Mouse (Mus musculus): ENCODE measurements around the gene Btk.
"Not testable (repeated sequence)": the region's sequence is repeated elsewhere in the genome, so short reads cannot be mapped to it uniquely, and the experiment has no call there.

Btk gene

GRCm38 (mm10) chrX:134580528-134581305 lies 2.7 kb downstream of the Btk start:
- DNase-seq (ENCODE audit: extremely low spot score): no peak

DNA sequence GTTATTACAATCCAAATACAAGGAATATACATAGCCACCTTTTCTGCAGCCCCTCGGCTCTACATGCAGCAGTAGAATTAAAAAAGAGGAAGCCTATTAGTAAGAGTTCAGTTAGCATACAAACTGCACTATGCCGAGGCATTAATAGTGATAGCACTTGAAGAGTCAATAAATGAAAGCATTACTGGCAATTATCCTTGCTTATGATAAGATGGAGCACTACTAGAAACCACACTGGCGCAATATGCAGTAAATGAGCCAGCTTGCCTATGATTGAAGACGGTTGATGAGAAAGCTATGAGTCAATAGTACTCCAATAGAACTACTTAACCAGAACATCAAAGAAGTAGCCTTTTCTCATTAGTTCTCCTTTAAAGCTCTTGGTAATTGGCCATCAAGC lies 5.5 kb downstream of the Btk start:
- DNase-seq (ENCODE audit: extremely low spot score): no peak

DNA sequence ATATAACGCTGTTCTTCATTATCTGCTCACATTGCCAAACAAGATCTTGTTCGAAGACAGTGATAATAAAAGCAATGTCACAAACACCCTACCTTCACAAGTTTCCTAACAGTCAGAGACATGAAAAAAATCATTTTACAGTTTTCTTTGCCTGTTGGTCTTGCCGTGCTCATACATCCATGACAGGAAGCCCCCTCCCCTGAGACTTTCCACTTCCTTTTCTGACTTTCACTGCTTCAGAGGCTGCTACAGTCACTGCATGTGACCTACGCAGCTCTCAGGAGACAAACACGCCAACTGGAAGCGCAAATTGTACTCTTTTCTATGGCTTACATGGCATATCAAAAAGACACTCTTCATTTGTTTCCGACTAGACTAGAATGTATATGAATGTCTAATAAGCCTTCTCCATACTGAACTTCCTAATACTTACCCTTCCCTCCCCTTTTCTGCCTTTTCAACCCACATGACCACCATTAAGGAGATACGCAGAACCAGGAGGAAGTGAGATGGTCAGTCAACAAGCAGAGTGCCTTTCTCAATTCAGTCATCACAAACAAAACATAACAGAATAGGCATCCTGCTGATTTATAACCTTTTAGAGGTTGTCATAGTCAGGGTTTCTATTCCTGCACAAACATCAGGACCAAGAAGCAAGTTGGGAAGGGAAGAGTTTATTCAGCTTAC lies 16.7 kb downstream of the Btk start:
- no peak for DNase-seq (ENCODE audit: extremely low spot score)

DNA sequence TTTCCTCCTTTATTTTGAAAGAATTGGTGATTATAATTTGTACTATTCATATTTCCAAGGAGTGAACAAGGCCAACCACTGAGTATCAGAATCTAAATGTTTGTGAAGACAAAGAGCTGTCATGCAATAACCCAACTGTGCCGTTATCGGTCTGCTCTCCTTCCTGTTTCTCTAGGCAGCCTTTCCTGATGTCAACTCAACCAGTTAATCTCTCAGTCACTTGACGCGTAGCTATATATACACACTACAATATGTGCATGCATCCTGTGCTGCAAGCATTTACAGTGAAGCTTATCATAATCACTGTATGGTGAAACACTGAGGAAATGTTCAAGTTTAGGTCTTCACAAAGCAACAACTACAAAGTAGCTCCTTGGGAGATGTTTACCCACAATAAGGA lies 19.0 kb downstream of the Btk start:
- no peak for DNase-seq (ENCODE audit: extremely low spot score)

GRCm38 (mm10) chrX:134554425-134554824 lies 28.9 kb downstream of the Btk start:
- DNase-seq (ENCODE audit: extremely low spot score): no peak

GRCm38 (mm10) chrX:134553326-134553725 lies 30.0 kb downstream of the Btk start:
- no peak for DNase-seq (ENCODE audit: extremely low spot score)

DNA sequence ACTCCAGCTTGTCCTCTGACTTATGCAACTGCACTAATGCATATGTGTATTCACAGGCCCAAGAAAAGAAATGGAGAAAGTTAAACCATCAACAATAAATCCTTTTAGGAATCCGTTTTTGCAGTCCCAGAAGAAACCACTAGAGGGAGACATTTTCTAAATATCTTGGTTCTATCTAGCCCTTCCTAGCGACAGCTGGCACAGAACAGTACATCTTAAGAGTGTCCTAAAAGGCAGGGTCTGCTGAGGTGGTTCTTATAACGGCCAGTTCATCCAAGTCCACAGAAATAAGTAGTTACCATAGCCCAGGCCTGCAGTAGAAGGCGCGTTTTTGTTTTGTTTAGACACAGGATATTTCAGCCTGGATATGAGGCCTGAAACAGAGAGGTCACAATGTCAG lies 32.5 kb downstream of the Btk start:
- peak; percentile 50 for DNase-seq (ENCODE audit: extremely low spot score)

GRCm38 (mm10) chrX:134547330-134547729 lies 36.0 kb downstream of the Btk start:
- no peak for DNase-seq (ENCODE audit: extremely low spot score)

DNA sequence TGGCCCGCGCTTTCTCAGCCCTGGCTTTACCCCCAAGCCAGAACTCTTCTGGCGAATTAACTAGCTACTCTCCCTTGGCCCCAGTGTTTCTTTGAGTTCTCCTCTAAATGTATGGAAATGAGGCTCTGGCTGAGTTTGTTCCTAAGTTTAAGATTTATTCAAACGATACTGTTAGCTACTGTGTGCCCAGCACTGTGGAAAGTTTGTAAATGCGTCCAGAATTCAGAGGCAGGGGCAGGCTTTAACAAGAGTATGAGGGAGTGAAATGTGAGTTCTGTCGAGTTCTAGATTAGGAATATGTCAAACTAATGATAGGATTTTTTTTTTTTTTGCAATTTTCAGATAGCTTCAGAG lies 41.4 kb downstream of the Btk start:
- DNase-seq (ENCODE audit: extremely low spot score): no peak

- peak; percentile 75 for DNase-seq (ENCODE audit: extremely low spot score)
These were observed 42.0 kb downstream of the Btk start, which contains the start of gene Timm8a1 for GRCm38 (mm10) chrX:134541145-134541954. TSS of gene Timm8a1 (minus strand) at chrX:134541865.

DNA sequence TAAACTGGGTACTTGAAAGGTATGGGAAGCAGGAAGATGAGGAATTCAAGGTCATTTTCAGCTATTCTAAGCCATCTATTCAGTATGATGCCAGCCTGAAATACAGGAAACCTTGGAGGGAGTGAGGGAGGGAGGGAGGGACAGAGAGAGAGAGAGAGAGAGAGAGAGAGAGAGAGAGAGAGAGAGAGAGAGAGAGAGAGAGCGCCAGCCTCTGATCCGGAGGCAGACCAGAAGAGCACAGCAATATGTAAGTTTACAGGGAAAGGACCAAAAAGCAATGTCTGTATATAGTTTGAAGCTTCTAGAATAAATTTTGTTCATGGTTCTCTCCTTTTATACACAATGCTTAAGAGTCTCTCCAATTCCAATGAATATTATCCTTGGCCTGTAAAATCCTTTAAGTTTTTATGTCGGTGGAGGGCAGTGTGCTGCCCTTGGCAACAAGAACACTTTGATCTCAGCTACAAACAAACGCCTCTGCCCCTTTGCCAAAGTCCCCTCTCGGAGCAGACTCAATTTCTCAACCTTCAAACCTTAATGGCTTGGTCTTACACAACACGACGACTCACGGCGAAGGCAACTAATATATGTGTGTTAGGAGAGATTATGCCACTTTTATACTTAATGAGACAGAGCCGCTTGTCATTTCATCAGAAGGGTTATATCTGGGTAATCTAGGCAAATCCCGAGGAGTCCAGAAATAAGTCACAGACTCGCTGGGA lies 42.8 kb downstream of the Btk start:
- DNase-seq (ENCODE audit: extremely low spot score): peak; percentile 21

GRCm38 (mm10) chrX:134539795-134540194 lies 43.6 kb downstream of the Btk start:
- DNase-seq (ENCODE audit: extremely low spot score): not testable (repeated sequence)

- no peak for DNase-seq (ENCODE audit: extremely low spot score)
These were observed 50.0 kb downstream of the Btk start for GRCm38 (mm10) chrX:134533346-134533745.

GRCm38 (mm10) chrX:134525260-134525659 lies 58.1 kb downstream of the Btk start:
- no peak for DNase-seq (ENCODE audit: extremely low spot score)

- DNase-seq (ENCODE audit: extremely low spot score): no peak
These were observed 59.6 kb downstream of the Btk start for GRCm38 (mm10) chrX:134523772-134524171.

DNA sequence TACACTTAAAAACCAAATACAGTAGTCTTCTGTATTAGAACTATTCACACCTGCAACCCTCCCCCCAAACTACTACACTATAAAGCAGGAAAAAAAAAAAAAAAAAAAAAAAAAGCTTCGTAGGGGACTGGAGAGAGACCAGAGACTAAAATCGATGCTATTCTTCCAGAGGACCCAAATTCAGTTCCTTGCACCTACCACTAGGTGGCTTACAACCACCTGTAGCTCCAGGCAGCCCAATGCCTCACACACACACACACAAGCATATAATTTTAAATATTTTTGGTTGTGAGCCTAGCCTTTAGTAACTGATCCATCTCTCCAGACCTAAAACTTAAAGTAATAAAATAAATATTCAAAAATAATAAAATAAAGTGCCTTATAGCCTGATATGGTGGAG lies 73.9 kb downstream of the Btk start:
- DNase-seq (ENCODE audit: extremely low spot score): no peak

DNA sequence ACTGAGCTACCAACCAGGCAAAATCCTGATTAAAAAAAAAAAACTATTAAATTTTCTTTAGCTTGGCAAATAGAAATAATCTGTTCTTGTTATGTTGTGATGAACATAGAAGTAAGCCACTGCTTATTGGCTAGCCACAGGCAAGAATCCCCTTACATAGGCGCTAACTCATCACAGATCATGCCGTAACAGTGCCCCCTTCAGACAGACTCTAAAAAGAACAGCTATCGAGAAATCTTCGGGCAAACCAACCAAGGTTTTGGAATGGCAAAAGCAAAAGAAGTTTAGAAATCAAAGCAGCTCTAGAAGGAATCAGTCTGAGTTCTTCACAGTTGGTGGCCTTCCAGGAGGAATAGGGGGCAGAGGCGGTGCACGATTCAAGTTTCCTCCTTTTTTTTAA lies 75.4 kb downstream of the Btk start:
- DNase-seq (ENCODE audit: extremely low spot score): no peak

DNA sequence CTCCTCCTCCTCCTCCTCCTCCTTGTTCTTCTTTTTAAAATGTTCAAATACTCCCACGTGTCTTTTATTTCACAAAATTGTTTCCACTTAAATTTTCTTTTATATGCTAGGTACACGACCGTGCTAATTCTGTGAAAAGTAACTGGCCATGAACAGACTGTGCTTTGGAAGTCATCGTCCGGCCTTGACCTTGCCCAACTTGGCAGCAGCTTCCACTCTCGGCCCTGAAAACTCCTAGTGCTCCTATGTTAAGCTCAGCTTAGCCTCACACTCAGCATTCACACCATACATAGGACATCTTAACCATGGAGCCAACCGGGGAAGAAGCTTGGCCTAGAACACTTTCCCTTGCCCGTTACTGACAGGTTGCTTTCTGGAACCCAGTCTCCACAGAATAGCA lies 82.7 kb downstream of the Btk start:
- no peak for DNase-seq (ENCODE audit: extremely low spot score)
